Comparison of ENCODE assay signal across 7 mouse cellular contexts in genomic region chr16:13819806-13820500, GRCm38 (mm10). TPM values are rescaled to one million over a fixed set of nuclear protein-coding genes. Genes with fewer than 3 reads are reported as not detected.
DNase-seq lines count a peak whose midpoint lies in the region; ATAC-seq and TF ChIP-seq lines count a peak whose summit lies in the region.

No protein-coding gene starts in this region.

- peak overlapping the region; percentile 89 for H3K9ac ChIP-seq in hindbrain, postnatal 0 days (replicated peaks; ENCODE audit: low read length)
- H3K9ac ChIP-seq in midbrain, embryonic 13.5 days (replicated peaks): peak overlapping the region; percentile 90

- H3K4me1 ChIP-seq in hindbrain, postnatal 0 days (ENCODE audit: insufficient read depth, low read length): peaks cover 13% of the 10 kb centered on the region; the same call in 1 of the 2 replicates
- H3K4me1 ChIP-seq in midbrain, embryonic 13.5 days (replicated peaks): peaks cover 28% of the 10 kb centered on the region

- WGBS in hindbrain, postnatal 0 days: 27% methylated on average over 12 of the region's 12 CpGs
- WGBS in midbrain, embryonic 13.5 days: 43% methylated on average over 12 of the region's 12 CpGs

- H3K27ac ChIP-seq in hindbrain, postnatal 0 days: peak overlapping the region; percentile 96
- peak overlapping the region; percentile 98 for H3K27ac ChIP-seq in midbrain, embryonic 13.5 days

- no peaks in the 10 kb centered on the region for H3K9me3 ChIP-seq in hindbrain, postnatal 0 days (ENCODE audit: low read length)
- H3K9me3 ChIP-seq in midbrain, embryonic 13.5 days: no peaks in the 10 kb centered on the region

- no peak for ATAC-seq in hindbrain, postnatal 0 days
- peak; percentile 4; the same call in 1 of the 2 replicates for ATAC-seq in midbrain, embryonic 13.5 days

- H3K4me2 ChIP-seq in hindbrain, postnatal 0 days (ENCODE audit: low read depth, low read length): peak overlapping the region; percentile 85
- H3K4me2 ChIP-seq in midbrain, embryonic 13.5 days (replicated peaks): peak overlapping the region; percentile 77

- no peaks in the 10 kb centered on the region for H3K27me3 ChIP-seq in hindbrain, postnatal 0 days (ENCODE audit: insufficient read depth, low read length)
- H3K27me3 ChIP-seq in midbrain, embryonic 13.5 days: no peaks in the 10 kb centered on the region

- peak overlapping the region; percentile 92 for H3K4me3 ChIP-seq in hindbrain, postnatal 0 days (ENCODE audit: low read length)
- H3K4me3 ChIP-seq in midbrain, embryonic 13.5 days (replicated peaks): peak overlapping the region; percentile 85

- H3K36me3 ChIP-seq in hindbrain, postnatal 0 days (ENCODE audit: insufficient read depth, low read length): 0 out of 2 replicates have a peak, but pooled peaks cover 4% of the 10 kb centered on the region
- H3K36me3 ChIP-seq in midbrain, embryonic 13.5 days: peaks cover 24% of the 10 kb centered on the region

- peak; percentile 8 for DNase-seq in urinary bladder, postnatal 25 days (ENCODE audit: low spot score)
- DNase-seq in urinary bladder, postnatal 36 days (ENCODE audit: low spot score in 2 of 2): no peak
- DNase-seq in embryo, embryonic 9.5 days (ENCODE audit: extremely low spot score): peak; percentile 5
- DNase-seq in hindbrain, postnatal 0 days (ENCODE audit: low spot score): peak; percentile 15
- DNase-seq in frontal cortex, postnatal 25 days (ENCODE audit: low spot score in 2 of 2): no peak
- DNase-seq in gastrocnemius, postnatal 36 days: no peak

- no peak for TF ChIP-seq CTCF in hindbrain, postnatal 0 days (IDR thresholded peaks at IDR 0.05; ENCODE audit: low read depth)

- intact Hi-C loops in gastrocnemius, postnatal 36 days (cut with DNase I): loop anchor here (5.0 kb wide), 2 partner anchors 38 to 342 kb away; partner anchors contain the start of genes Marf1, Nde1 and Rrn3

RNA-seq across cellular contexts. Expression of gene Ntan1, which starts 1.3 kb away (rescaled TPM):
- 138 and 171 TPM in 2 replicates for total RNA-seq in hindbrain, postnatal 0 days (2014; rRNA removed)
- polyA plus RNA-seq in hindbrain, postnatal 0 days (2015; fragmentation: Nextera tagmentation; extraction: Ambion mirVana): 234 and 243 TPM in 2 replicates
- 217 and 231 TPM in 2 replicates for polyA plus RNA-seq in midbrain, embryonic 13.5 days (2015; fragmentation: Nextera tagmentation; extraction: Ambion mirVana)
- total RNA-seq in gastrocnemius, postnatal 36 days (2021): 10 to 100 TPM; 37.3 to 39.9 TPM

RNA-seq across cellular contexts. Expression of gene Rrn3, which starts 39.4 kb away (rescaled TPM):
- 73.5 and 83.8 TPM in 2 replicates for total RNA-seq in hindbrain, postnatal 0 days (2014; rRNA removed)
- 74.7 and 77.2 TPM in 2 replicates for polyA plus RNA-seq in hindbrain, postnatal 0 days (2015; fragmentation: Nextera tagmentation; extraction: Ambion mirVana)
- polyA plus RNA-seq in midbrain, embryonic 13.5 days (2015; fragmentation: Nextera tagmentation; extraction: Ambion mirVana): 123 and 130 TPM in 2 replicates
- 10 to 100 TPM; 29.9 to 32.7 TPM for total RNA-seq in gastrocnemius, postnatal 36 days (2021)

Comparison
In these comparisons a context has a peak if more than half of its experiments do, and no peak if none do; other contexts are left out.
1. DNase-seq: peak in urinary bladder, postnatal 25 days (single experiment), embryo, embryonic 9.5 days (single experiment) and hindbrain, postnatal 0 days (single experiment); none in urinary bladder, postnatal 36 days (0 of 2), frontal cortex, postnatal 25 days (0 of 2) and gastrocnemius, postnatal 36 days (0 of 2).